Mouse (Mus musculus): Measurements from ENCODE around the gene Csnk1g1. TPM values are rescaled to one million over a fixed set of nuclear protein-coding genes. Genes with fewer than 3 reads are reported as not detected.

The Csnk1g1 gene
- polyA plus RNA-seq, 1 experiment from 2014 or later = 23.4 TPM

Other genes starting within 250 kb of the Csnk1g1 start
- 328 and 347 TPM in 2 replicates for gene Oaz2, start 240.9 kb upstream of the Csnk1g1 start, polyA plus RNA-seq (2015; fragmentation: Nextera tagmentation; extraction: Ambion mirVana)
- 8.9 and 10.1 TPM in 2 replicates for gene Zfp609, start 81.4 kb upstream of the Csnk1g1 start, polyA plus RNA-seq (2015; fragmentation: Nextera tagmentation; extraction: Ambion mirVana)
- gene Pclaf, start 18.7 kb upstream of the Csnk1g1 start, polyA plus RNA-seq (2015; fragmentation: Nextera tagmentation; extraction: Ambion mirVana) = 81.0 and 86.0 TPM in 2 replicates
- gene Trip4, start 130 bp upstream of the Csnk1g1 start, polyA plus RNA-seq (2015; fragmentation: Nextera tagmentation; extraction: Ambion mirVana) = 26.6 and 27.4 TPM in 2 replicates
- gene Ppib, start 151.3 kb downstream of the Csnk1g1 start, polyA plus RNA-seq (2015; fragmentation: Nextera tagmentation; extraction: Ambion mirVana) = 327 and 355 TPM in 2 replicates
- 5.2 and 6.2 TPM in 2 replicates for gene Snx22, start 160.8 kb downstream of the Csnk1g1 start, polyA plus RNA-seq (2015; fragmentation: Nextera tagmentation; extraction: Ambion mirVana)
- 109 TPM in 2 replicates for gene Snx1, start 217.7 kb downstream of the Csnk1g1 start, polyA plus RNA-seq (2015; fragmentation: Nextera tagmentation; extraction: Ambion mirVana)
- 87.5 and 89.0 TPM in 2 replicates for gene Ciao2a, start 217.7 kb downstream of the Csnk1g1 start, polyA plus RNA-seq (2015; fragmentation: Nextera tagmentation; extraction: Ambion mirVana)
- 1.4 and 1.8 TPM in 2 replicates for gene Dapk2, start 249.3 kb downstream of the Csnk1g1 start, polyA plus RNA-seq (2015; fragmentation: Nextera tagmentation; extraction: Ambion mirVana)

All from forebrain, embryonic 15.5 days (tissue).